Mouse (Mus musculus) kidney, adult 2 months (tissue): ENCODE data around the gene Plk3. TPM values are rescaled to one million over a fixed set of nuclear protein-coding genes. Genes with fewer than 3 reads are reported as not detected.

Experiments used
- DNase-seq: peaks from one replicate; pipeline ENCODE4 v3.0.0; 2021
- H3K27ac ChIP-seq: fragments of 200-500 bp; 2 replicates; pipeline ENCODE4 v1.5.1; 2012; ENCODE audit warnings: low read depth, low read length, control low read depth, inconsistent platforms; ENCODE audit not compliant: insufficient read depth
- H3K27me3 ChIP-seq: fragments of 200-500 bp; replicated peaks from 2 replicates; pipeline ENCODE4 v1.6.1; 2012; ENCODE audit warnings: mild to moderate bottlenecking, moderate library complexity, low read length, inconsistent platforms; ENCODE audit not compliant: control insufficient read depth, insufficient read depth
- H3K36me3 ChIP-seq: fragments of 200-500 bp; 2 replicates; pipeline ENCODE4 v1.6.1; 2012; ENCODE audit warnings: mild to moderate bottlenecking, moderate library complexity, low read length, inconsistent platforms; ENCODE audit not compliant: control insufficient read depth, insufficient read depth
- H3K4me1 ChIP-seq: fragments of 200-500 bp; 2 replicates; pipeline ENCODE4 v1.6.1; 2011; ENCODE audit warnings: low read length; ENCODE audit not compliant: control insufficient read depth, insufficient read depth
- H3K4me3 ChIP-seq: fragments of 200-500 bp; 2 replicates; pipeline ENCODE4 v1.5.1; 2011; ENCODE audit warnings: mild to moderate bottlenecking, low read depth, low read length, control low read depth; ENCODE audit not compliant: insufficient read depth
- CTCF ChIP-seq: fragments of 200-500 bp; conservative IDR thresholded peaks from 2 replicates; pipeline ENCODE4 v1.5.1; 2011; ENCODE audit warnings: low read depth, mild to moderate bottlenecking, control low read depth, low read length, moderate library complexity, mixed read lengths; ENCODE audit not compliant: insufficient read depth, insufficient read length
- POLR2A ChIP-seq: fragments of 200-500 bp; IDR thresholded peaks from one replicate; pipeline ENCODE4 v1.6.1; 2011; ENCODE audit warnings: low read depth, low read length, control low read depth
- WGBS: fragments of 180-500 bp; shearing (Covaris S2); methylation state at CpG from one replicate; pipeline ENCODE4 v1.1.7; 2018; 5-methylcytosine and 5-hydroxymethylcytosine counted together
- polyA plus RNA-seq: library from polyadenylated mRNA; depleted of rRNA; stranded (reverse); fragments of >200 nt; gene quantifications from 2 replicates; pipeline ENCODE4 v1.2.3, GENCODE M21; 2012

Plk3 gene
- polyA plus RNA-seq, 1 experiment, result 6.9 TPM

DNA sequence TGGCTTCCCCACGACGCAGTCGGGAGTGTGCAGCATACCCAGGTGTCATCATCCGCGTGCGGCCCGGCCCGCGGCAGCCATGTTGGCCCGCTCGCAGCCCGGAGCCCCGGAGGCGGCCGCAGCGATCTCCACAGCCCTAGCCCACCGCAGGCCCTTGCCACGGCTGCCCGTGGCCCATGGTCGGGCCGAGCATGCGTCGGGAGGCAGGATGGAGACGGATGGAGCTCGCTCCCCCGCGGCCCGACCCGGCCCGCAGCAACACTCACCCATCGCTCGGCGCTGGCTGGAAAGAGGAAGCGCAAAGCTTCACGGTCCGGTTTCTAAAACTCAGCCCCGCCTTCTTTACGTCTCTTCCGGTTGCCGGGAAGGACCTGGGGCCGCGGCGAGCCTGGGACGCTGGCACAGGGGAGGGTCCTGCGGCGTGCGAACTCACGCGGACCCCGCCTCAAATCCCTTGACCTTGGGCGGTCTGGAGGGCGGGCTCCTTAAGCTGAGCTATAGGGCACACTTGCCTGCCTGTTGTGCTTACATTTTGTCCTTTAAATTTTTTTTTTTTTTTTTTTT, 22.1 kb upstream of the Plk3 start, which contains the start of gene Rps8:
TSS of gene Rps8 (minus strand) at position 452 of the 564 bp plus-strand sequence.
- Histone ChIP-seq H3K27ac (peak within 1 kb of the TSS; percentile 71), H3K36me3 (peaks cover 8% of the 10 kb centered on the region; the same call in 1 of the 2 replicates), H3K4me1 (no peaks in the 10 kb centered on the region), H3K4me3 (peak within 1 kb of the TSS; percentile 80), H3K27me3 (no peaks in the 10 kb centered on the region)
- peak; percentile 92 for DNase-seq
- under 1% methylated on average over 52 of the region's 52 CpGs for whole genome bisulfite sequencing
- TF ChIP-seq CTCF, result no peak
- peak; percentile 93 for TF ChIP-seq POLR2A

DNA sequence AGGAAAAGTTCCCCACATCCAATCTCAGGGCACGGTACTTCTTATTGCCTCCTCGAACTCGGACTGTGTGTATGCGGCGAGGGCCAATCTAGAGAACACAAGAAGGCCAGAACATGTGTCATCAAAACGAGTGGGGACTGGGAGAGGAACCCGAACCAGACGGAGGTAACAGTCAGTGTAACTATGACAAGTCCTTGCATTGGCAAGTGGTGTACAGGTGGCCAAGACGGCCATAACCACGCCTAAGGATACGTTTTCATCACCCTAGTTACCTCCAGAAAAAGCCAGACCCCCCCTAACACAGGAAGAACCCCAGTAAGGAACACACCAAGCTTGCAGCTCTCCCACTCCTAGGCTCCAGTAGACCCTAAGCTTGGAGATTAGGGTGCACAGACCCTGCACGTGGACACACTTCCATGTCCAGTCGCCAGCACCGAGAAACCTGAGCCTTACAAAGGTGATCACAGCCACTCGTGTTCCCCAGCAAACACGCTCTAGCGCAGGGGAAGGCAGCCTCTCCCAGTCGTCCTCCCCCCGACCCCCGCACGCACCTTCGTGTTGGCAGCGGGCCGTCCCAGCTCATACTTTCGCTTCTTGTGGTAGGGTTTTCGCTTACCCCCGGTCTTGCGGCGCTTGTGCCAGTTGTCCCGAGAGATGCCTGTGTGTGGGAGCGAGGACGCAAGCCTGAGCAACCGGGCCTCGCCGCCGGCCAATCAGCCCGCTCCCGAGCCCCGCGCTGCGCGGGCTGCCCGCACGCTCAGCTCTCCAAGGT, 21.4 kb upstream of the Plk3 start:
- Histone ChIP-seq H3K27me3 (no peaks in the 10 kb centered on the region), H3K36me3 (peaks cover 8% of the 10 kb centered on the region; the same call in 1 of the 2 replicates), H3K27ac (peak overlapping the region; percentile 66; the same call in 1 of the 2 replicates), H3K4me3 (peak overlapping the region; percentile 80), H3K4me1 (no peaks in the 10 kb centered on the region)
- TF ChIP-seq POLR2A (no peak), CTCF (no peak)
- WGBS, result 3% methylated on average over 44 of the region's 44 CpGs
- no peak for DNase-seq

DNA sequence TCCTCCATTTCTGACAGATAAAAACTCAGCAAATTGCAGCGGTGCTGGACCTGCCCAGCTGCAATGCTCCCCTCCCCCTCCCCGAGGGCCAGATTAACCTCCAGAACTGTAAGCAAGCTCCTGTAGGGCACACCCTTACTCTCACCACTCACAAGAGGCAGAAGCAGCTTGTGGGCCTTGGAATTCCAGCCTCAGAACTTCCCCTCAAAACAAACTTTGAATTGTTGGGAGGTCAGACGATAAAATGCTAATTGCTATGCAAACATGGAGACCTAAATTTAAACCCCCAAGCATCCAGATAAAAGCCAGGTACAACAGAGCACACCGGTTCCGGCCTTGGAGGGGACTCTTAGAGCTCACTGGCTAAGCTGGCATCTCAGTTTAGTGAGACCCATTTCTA, 19.0 kb upstream of the Plk3 start:
- no peak for DNase-seq
- H3K4me3 ChIP-seq, result no peak overlapping the region
- no peak overlapping the region for H3K27ac ChIP-seq
- 67% methylated on average over 5 of the region's 5 CpGs for WGBS
- TF ChIP-seq POLR2A, result no peak
- no peak for TF ChIP-seq CTCF
- peaks cover 8% of the 10 kb centered on the region; the same call in 1 of the 2 replicates for H3K36me3 ChIP-seq
- no peaks in the 10 kb centered on the region for H3K27me3 ChIP-seq
- H3K4me1 ChIP-seq, result no peaks in the 10 kb centered on the region

DNA sequence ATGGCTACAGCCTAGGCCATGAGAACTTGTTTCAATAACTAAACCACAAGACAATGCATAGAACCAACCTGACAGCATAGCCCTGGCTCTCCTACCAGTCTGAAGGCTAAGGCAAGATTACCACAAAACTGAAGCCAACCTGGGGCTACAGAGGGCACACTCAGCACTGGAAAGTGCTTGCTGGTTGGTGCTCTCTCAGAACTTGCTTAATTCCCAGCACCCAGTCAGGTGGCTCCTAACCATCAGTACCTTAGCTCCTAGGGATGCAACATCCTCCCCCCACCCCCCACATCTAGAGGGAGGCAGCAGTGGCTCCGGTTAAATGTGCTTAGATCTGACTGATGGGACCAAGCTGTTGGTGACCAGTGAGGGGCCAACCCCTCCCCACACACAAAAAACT, 17.7 kb upstream of the Plk3 start:
- no peak for TF ChIP-seq POLR2A
- no peak for TF ChIP-seq CTCF
- Histone ChIP-seq H3K27ac (no peak overlapping the region), H3K4me1 (no peaks in the 10 kb centered on the region), H3K36me3 (peaks cover 8% of the 10 kb centered on the region; the same call in 1 of the 2 replicates), H3K27me3 (no peaks in the 10 kb centered on the region), H3K4me3 (no peak overlapping the region)
- WGBS, result 61% methylated on average over 1 of the region's 1 CpGs
- no peak for DNase-seq

DNA sequence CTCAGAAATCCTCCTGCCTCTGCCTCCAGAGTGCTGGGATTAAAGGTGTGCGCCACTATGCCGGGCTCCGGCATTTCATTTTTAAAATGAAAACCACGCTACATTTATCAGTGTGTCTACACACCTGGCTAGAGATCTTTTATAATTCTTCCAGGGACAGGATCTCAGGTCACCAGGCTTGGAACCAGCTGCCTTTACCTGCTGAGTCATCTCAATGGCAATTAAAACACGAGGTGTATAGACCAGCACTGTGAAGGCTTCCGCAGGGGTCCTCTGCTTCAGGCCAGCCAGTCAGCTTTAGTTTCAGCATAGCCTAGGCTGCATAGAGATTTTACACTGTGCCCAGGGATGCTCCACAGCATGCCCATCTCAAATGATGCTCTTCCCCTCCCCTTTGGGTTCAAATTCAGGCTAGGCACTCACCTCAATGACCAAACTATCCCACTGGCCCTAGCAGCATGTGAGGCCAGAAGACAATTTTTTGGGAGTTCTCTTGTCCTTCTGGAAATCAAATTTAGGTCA, 16.5 kb upstream of the Plk3 start:
- WGBS, result 91% methylated on average over 6 of the region's 6 CpGs
- no peak for TF ChIP-seq POLR2A
- H3K27ac ChIP-seq, result no peak overlapping the region
- H3K4me1 ChIP-seq, result no peaks in the 10 kb centered on the region
- no peaks in the 10 kb centered on the region for H3K27me3 ChIP-seq
- DNase-seq, result no peak
- peaks cover 8% of the 10 kb centered on the region; the same call in 1 of the 2 replicates for H3K36me3 ChIP-seq
- no peak overlapping the region for H3K4me3 ChIP-seq

DNA sequence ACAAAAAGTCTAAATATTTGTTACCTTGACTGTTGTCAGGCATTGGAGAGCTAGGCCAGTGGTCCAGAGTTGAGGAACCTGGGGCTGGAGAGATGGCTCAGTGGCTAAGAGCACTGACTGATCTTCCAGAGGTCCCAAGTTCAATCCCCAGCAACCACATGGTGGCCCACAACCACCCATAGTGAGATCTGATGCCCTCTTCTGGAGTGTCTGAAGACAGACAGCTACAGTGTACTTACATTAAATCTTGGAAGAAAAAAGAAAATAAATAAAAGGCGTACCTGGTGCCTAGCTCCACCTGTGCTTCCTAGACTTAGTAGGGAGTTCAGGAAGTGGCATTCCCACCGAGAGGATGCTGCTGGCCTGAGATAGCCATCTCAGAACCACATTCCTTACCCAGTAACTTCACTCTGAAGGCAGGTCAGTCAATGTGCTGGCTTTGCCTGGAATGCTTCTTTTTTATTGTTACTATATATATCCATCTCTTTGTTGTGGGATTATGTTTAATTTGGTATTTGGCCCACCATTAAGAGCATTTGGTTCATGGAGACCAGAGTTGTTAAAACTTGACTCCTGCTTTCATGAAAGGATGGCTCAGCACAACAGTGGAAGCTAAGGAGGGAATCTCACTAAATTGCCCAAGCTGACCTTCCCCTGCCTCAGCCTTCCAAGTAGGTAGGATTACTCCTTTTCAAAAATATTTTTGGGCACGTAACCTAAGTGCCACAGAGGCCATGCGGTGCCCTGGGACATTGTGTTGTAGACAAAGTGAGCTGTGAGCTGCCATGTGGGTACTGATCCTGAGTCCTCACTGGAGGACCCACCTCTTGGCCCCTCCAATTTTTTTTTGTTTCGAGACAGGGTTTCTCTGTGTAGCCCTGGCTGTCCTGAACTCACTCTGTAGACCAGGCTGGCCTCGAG, 15.8 kb upstream of the Plk3 start:
- H3K27me3 ChIP-seq, result no peaks in the 10 kb centered on the region
- H3K4me3 ChIP-seq, result no peak overlapping the region
- no peaks in the 10 kb centered on the region for H3K4me1 ChIP-seq
- WGBS, result 77% methylated on average over 6 of the region's 6 CpGs
- H3K27ac ChIP-seq, result no peak overlapping the region
- DNase-seq, result no peak
- peaks cover 8% of the 10 kb centered on the region; the same call in 1 of the 2 replicates for H3K36me3 ChIP-seq
- TF ChIP-seq CTCF (no peak), POLR2A (no peak)
